Comparison of ENCODE assay signal across 8 mouse cellular contexts in the genomic region with DNA sequence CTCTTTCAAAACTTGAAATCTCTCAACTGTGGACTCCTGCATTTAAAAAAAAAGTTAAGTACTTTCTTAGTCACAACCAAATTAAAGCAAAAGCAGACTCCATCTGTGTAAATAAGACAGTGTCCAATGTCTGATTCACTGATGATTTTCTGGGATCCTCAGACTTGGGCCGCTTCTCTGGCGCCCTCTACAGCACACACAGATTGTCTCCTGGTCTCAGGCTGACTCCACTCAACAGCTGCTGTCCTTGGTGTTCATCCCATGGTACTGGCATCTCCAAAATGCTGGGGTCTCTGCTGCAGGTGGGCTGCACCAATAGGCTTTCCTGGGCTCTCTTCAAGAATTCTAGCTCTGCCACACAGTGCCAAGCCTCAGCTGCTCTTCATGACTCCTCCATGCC. TPM values are rescaled to one million over a fixed set of nuclear protein-coding genes. Genes with fewer than 3 reads are reported as not detected.
DNase-seq lines count a peak whose midpoint lies in the region; ATAC-seq and TF ChIP-seq lines count a peak whose summit lies in the region.

No protein-coding gene starts in this region.

- ATAC-seq in hindbrain, embryonic 12.5 days (ENCODE audit: low FRiP score), result no peak
- no peak for ATAC-seq in erythroblast, adult 5-6 weeks (replicated peaks; ENCODE audit: low FRiP score, poor library complexity, severe bottlenecking)

- no peak overlapping the region for H3K27ac ChIP-seq in hindbrain, embryonic 10.5 days
- H3K27ac ChIP-seq in hindbrain, embryonic 12.5 days, result no peak overlapping the region
- H3K27ac ChIP-seq in bone marrow, adult 2 months (ENCODE audit: control insufficient read depth, insufficient read depth, low read depth, low read length, poor library complexity), result no peak overlapping the region
- no peak overlapping the region for H3K27ac ChIP-seq in layer of hippocampus, adult 2 months

- DNase-seq in hindbrain, embryonic 10.5 days (ENCODE audit: low spot score), result peak; percentile 43
- peak; percentile 46 for DNase-seq in fibroblast of lung, adult 2 months (ENCODE audit: low read depth)
- peak in 1 of 2 experiments; percentile 50 for DNase-seq in layer of hippocampus, adult 2 months (ENCODE audit: low spot score in 2 of 2)
- DNase-seq in mesoderm, embryonic 11.5 days (ENCODE audit: low read depth, low spot score), result peak; percentile 50

- no peak for TF ChIP-seq POLR2A in bone marrow, adult 2 months (IDR thresholded peaks at IDR 0.05; ENCODE audit: borderline replicate concordance, control insufficient read depth, low read depth, low read length)

- H3K9ac ChIP-seq in hindbrain, embryonic 12.5 days, result no peak overlapping the region

- H3K36me3 ChIP-seq in hindbrain, embryonic 10.5 days, result peaks cover 60% of the 10 kb centered on the region
- H3K36me3 ChIP-seq in hindbrain, embryonic 12.5 days, result peaks cover 44% of the 10 kb centered on the region
- no peaks in the 10 kb centered on the region for H3K36me3 ChIP-seq in E14TG2a.4 (ENCODE audit: insufficient read depth, low read length)

- H3K9me3 ChIP-seq in hindbrain, embryonic 10.5 days, result no peaks in the 10 kb centered on the region
- no peaks in the 10 kb centered on the region for H3K9me3 ChIP-seq in hindbrain, embryonic 12.5 days (replicated peaks)
- no peaks in the 10 kb centered on the region for H3K9me3 ChIP-seq in E14TG2a.4 (ENCODE audit: low read length)

- peak; percentile 62 for TF ChIP-seq CTCF in E14TG2a.4 (conservative IDR thresholded peaks at IDR 0.05; ENCODE audit: low read length)
- TF ChIP-seq CTCF in bone marrow, adult 2 months (IDR thresholded peaks at IDR 0.05; ENCODE audit: control insufficient read depth, insufficient read depth, low read length), result peak; percentile 68
- TF ChIP-seq CTCF in layer of hippocampus, adult 2 months (conservative IDR thresholded peaks at IDR 0.05), result peak; percentile 86

- no peaks in the 10 kb centered on the region for H3K27me3 ChIP-seq in hindbrain, embryonic 10.5 days (ENCODE audit: insufficient read depth, poor library complexity, severe bottlenecking)
- H3K27me3 ChIP-seq in hindbrain, embryonic 12.5 days, result no peaks in the 10 kb centered on the region
- no peaks in the 10 kb centered on the region for H3K27me3 ChIP-seq in E14TG2a.4 (ENCODE audit: insufficient read depth, low read length)

- no peak overlapping the region for H3K4me2 ChIP-seq in hindbrain, embryonic 12.5 days (replicated peaks)

- no peak overlapping the region for H3K4me3 ChIP-seq in hindbrain, embryonic 10.5 days
- H3K4me3 ChIP-seq in hindbrain, embryonic 12.5 days, result no peak overlapping the region
- H3K4me3 ChIP-seq in E14TG2a.4 (replicated peaks; ENCODE audit: low read length), result no peak overlapping the region
- no peak overlapping the region for H3K4me3 ChIP-seq in bone marrow, adult 2 months (replicated peaks; ENCODE audit: control insufficient read depth, low read depth, low read length)
- H3K4me3 ChIP-seq in layer of hippocampus, adult 2 months, result no peak overlapping the region

- 4% methylated on average over 2 of the region's 2 CpGs for WGBS in hindbrain, embryonic 10.5 days
- WGBS in hindbrain, embryonic 12.5 days, result 4% methylated on average over 2 of the region's 2 CpGs
- 17% methylated on average over 2 of the region's 2 CpGs for WGBS in bone marrow, adult 2 months

- H3K4me1 ChIP-seq in hindbrain, embryonic 10.5 days (replicated peaks), result no peaks in the 10 kb centered on the region
- H3K4me1 ChIP-seq in hindbrain, embryonic 12.5 days, result no peaks in the 10 kb centered on the region
- no peaks in the 10 kb centered on the region; the same call in 1 of the 2 replicates for H3K4me1 ChIP-seq in E14TG2a.4 (replicated peaks; ENCODE audit: low read depth, low read length)
- no peaks in the 10 kb centered on the region for H3K4me1 ChIP-seq in bone marrow, adult 2 months (ENCODE audit: control insufficient read depth, insufficient read depth, low read length)

RNA-seq across cellular contexts. Expression of a gene that starts 24.5 kb away (rescaled TPM):
- polyA plus RNA-seq in hindbrain, embryonic 10.5 days (2016; fragmentation: Nextera tagmentation; extraction: Ambion mirVana), result 423 and 452 TPM in 2 replicates
- 326 and 328 TPM in 2 replicates for polyA plus RNA-seq in hindbrain, embryonic 12.5 days (2016; fragmentation: Nextera tagmentation; extraction: Ambion mirVana)
- 53.5 and 73.6 TPM in 2 replicates for polyA plus RNA-seq in bone marrow, adult 2 months (2011; ENCODE audit: insufficient read depth, insufficient read length, low replicate concordance, missing spikeins)
- 100 to 1,000 TPM; 127 to 134 TPM for total RNA-seq in layer of hippocampus, adult 2 months (2021)
- total RNA-seq in erythroblast, adult 5-6 weeks (2015; ENCODE audit: low replicate concordance), result 38.7 and 42.8 TPM in 2 replicates
- 43.6 and 43.7 TPM in 2 replicates for total RNA-seq in erythroblast, adult 5-6 weeks (2017; ENCODE audit: low replicate concordance)

RNA-seq across cellular contexts. Expression of a gene that starts 36.6 kb away (rescaled TPM):
- 74.9 and 77.3 TPM in 2 replicates for polyA plus RNA-seq in hindbrain, embryonic 10.5 days (2016; fragmentation: Nextera tagmentation; extraction: Ambion mirVana)
- 59.3 and 62.4 TPM in 2 replicates for polyA plus RNA-seq in hindbrain, embryonic 12.5 days (2016; fragmentation: Nextera tagmentation; extraction: Ambion mirVana)
- 10.7 and 11.8 TPM in 2 replicates for polyA plus RNA-seq in bone marrow, adult 2 months (2011; ENCODE audit: insufficient read depth, insufficient read length, low replicate concordance, missing spikeins)
- total RNA-seq in layer of hippocampus, adult 2 months (2021), result 10 to 100 TPM; 30.7 to 35.5 TPM
- total RNA-seq in erythroblast, adult 5-6 weeks (2015; ENCODE audit: low replicate concordance), result 2.7 and 5.4 TPM in 2 replicates
- total RNA-seq in erythroblast, adult 5-6 weeks (2017; ENCODE audit: low replicate concordance), result 4.3 and 15.3 TPM in 2 replicates

RNA-seq across cellular contexts. Expression of a gene that starts 38.1 kb away (rescaled TPM):
- polyA plus RNA-seq in hindbrain, embryonic 10.5 days (2016; fragmentation: Nextera tagmentation; extraction: Ambion mirVana), result 10.2 and 13.7 TPM in 2 replicates
- polyA plus RNA-seq in hindbrain, embryonic 12.5 days (2016; fragmentation: Nextera tagmentation; extraction: Ambion mirVana), result 21.4 and 21.7 TPM in 2 replicates
- 18.6 and 36.5 TPM in 2 replicates for polyA plus RNA-seq in bone marrow, adult 2 months (2011; ENCODE audit: insufficient read depth, insufficient read length, low replicate concordance, missing spikeins)
- total RNA-seq in layer of hippocampus, adult 2 months (2021), result 10 to 100 TPM; 64.6 to 66.9 TPM
- total RNA-seq in erythroblast, adult 5-6 weeks (2015; ENCODE audit: low replicate concordance), result 7.3 and 16.1 TPM in 2 replicates
- total RNA-seq in erythroblast, adult 5-6 weeks (2017; ENCODE audit: low replicate concordance), result 11.1 and 14.8 TPM in 2 replicates

RNA-seq across cellular contexts. Expression of a gene that starts 39.0 kb away (rescaled TPM):
- not detected in 2 replicates for polyA plus RNA-seq in hindbrain, embryonic 10.5 days (2016; fragmentation: Nextera tagmentation; extraction: Ambion mirVana)
- 0.15 and 0.16 TPM in 2 replicates for polyA plus RNA-seq in hindbrain, embryonic 12.5 days (2016; fragmentation: Nextera tagmentation; extraction: Ambion mirVana)
- not detected in 2 replicates for polyA plus RNA-seq in bone marrow, adult 2 months (2011; ENCODE audit: insufficient read depth, insufficient read length, low replicate concordance, missing spikeins)
- 1 to 10 TPM in 1 of 2 experiments, under 1 TPM in 1; 0.69 to 1.2 TPM for total RNA-seq in layer of hippocampus, adult 2 months (2021)
- total RNA-seq in erythroblast, adult 5-6 weeks (2015; ENCODE audit: low replicate concordance), result not detected in 2 replicates
- total RNA-seq in erythroblast, adult 5-6 weeks (2017; ENCODE audit: low replicate concordance), result not detected in 2 replicates

RNA-seq across cellular contexts. Expression of a gene that starts 53.0 kb away (rescaled TPM):
- 3.0 and 4.3 TPM in 2 replicates for polyA plus RNA-seq in hindbrain, embryonic 10.5 days (2016; fragmentation: Nextera tagmentation; extraction: Ambion mirVana)
- 4.2 and 7.0 TPM in 2 replicates for polyA plus RNA-seq in hindbrain, embryonic 12.5 days (2016; fragmentation: Nextera tagmentation; extraction: Ambion mirVana)
- polyA plus RNA-seq in bone marrow, adult 2 months (2011; ENCODE audit: insufficient read depth, insufficient read length, low replicate concordance, missing spikeins), result 5.0 and 21.3 TPM in 2 replicates
- 10 to 100 TPM in 1 of 2 experiments, 1 to 10 TPM in 1; 5.4 to 10.7 TPM for total RNA-seq in layer of hippocampus, adult 2 months (2021)
- total RNA-seq in erythroblast, adult 5-6 weeks (2015; ENCODE audit: low replicate concordance), result 2.1 TPM in 1 of 2 replicates, not detected in the other
- total RNA-seq in erythroblast, adult 5-6 weeks (2017; ENCODE audit: low replicate concordance), result 0.85 and 5.6 TPM in 2 replicates
